Mouse (Mus musculus): Measurements from ENCODE around the gene Acy3.

DNA sequence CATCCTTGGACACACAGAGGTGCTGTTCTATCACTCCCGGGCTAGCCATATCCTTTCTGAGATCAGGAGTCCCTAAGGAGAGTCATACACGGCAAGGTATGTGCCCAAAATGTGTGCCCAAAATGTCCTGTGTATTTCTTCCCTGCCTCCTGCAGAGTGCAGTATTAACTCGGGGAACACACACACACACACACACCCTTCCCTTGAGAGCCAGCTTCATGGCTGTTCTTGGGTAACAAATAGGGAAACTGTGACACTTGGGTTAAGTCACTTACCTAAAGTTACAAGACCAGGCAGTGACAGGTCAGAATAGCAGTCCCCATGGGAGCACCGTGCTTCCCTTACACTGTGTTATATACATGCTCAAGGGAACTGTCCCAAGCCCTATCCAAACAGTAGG lies 22.3 kb upstream of the Acy3 start:
- TF ChIP-seq CTCF (IDR thresholded peaks at IDR 0.05; ENCODE audit: insufficient read depth, low read depth, low read length): no peak
- TF ChIP-seq POLR2A (IDR thresholded peaks at IDR 0.05; ENCODE audit: insufficient read depth, low read depth, low read length): no peak
